Mouse (Mus musculus) spleen, adult 2 months (tissue): ENCODE measurements at regions not wholly inside any gene's neighbourhood (a gene's known extent, or its start where the extent isn't known, plus 50 kb on each side); places are given as distances from the start of the nearest gene placed in this dataset.

Experiments used
- CTCF ChIP-seq: fragments of 200-500 bp; IDR thresholded peaks from 2 replicates; pipeline ENCODE4 v1.5.1; 2011; ENCODE audit warnings: mild to moderate bottlenecking, inconsistent platforms; ENCODE audit not compliant: insufficient read depth, insufficient read length, insufficient replicate concordance; ENCODE audit errors: extremely low read depth
- POLR2A ChIP-seq: fragments of 200-500 bp; IDR thresholded peaks from 2 replicates; pipeline ENCODE4 v1.6.1; 2011; ENCODE audit warnings: low read depth, low read length, inconsistent platforms

- TF ChIP-seq CTCF (no peak), POLR2A (no peak)
Observed at GRCm38 (mm10) chr15:36360694-36361521, 646.7 kb downstream of the Zfp706 start.
